Mouse (Mus musculus) limb, embryonic 12.5 days (tissue): ENCODE results near the gene Pgap3. TPM values are rescaled to one million over a fixed set of nuclear protein-coding genes. Genes with fewer than 3 reads are reported as not detected.

Experiments
- ATAC-seq: fragments of 200-750 bp; cut with Nextera tagmentation; 2 replicates; pipeline ENCODE4 v1.8.0; 2017; ENCODE audit warnings: low read depth, moderate TSS enrichment; ENCODE audit not compliant: insufficient number of reproducible peaks, insufficient read depth, low FRiP score, low TSS enrichment
- H3K27ac ChIP-seq: fragments of 300-500 bp; sonication (generic); 2 replicates; pipeline ENCODE4 v1.5.1; 2016; ENCODE audit warnings: mild to moderate bottlenecking, moderate library complexity
- H3K27me3 ChIP-seq: fragments of 300-500 bp; sonication (generic); 2 replicates; pipeline ENCODE4 v1.6.1; 2016; ENCODE audit warnings: mild to moderate bottlenecking, moderate library complexity
- H3K36me3 ChIP-seq: fragments of 300-500 bp; sonication (generic); 2 replicates; pipeline ENCODE4 v1.6.1; 2016; ENCODE audit warnings: mild to moderate bottlenecking, moderate library complexity
- H3K4me1 ChIP-seq: fragments of 300-500 bp; sonication (generic); replicated peaks from 2 replicates; pipeline ENCODE4 v1.6.1; 2016
- H3K4me2 ChIP-seq: fragments of 300-500 bp; sonication (generic); 2 replicates; pipeline ENCODE4 v1.6.1; 2016; ENCODE audit warnings: mild to moderate bottlenecking, moderate library complexity
- H3K4me3 ChIP-seq: fragments of 300-500 bp; sonication (generic); replicated peaks from 2 replicates; pipeline ENCODE4 v1.5.1; 2016; ENCODE audit warnings: mild to moderate bottlenecking
- H3K9ac ChIP-seq: fragments of 300-500 bp; sonication (generic); replicated peaks from 2 replicates; pipeline ENCODE4 v1.6.1; 2016; ENCODE audit warnings: mild to moderate bottlenecking, moderate library complexity
- H3K9me3 ChIP-seq: fragments of 300-500 bp; sonication (generic); 2 replicates; pipeline ENCODE4 v1.6.1; 2016; ENCODE audit warnings: mild to moderate bottlenecking, moderate library complexity
- WGBS: fragments of 180-500 bp; shearing (Covaris S2); methylation state at CpG from one replicate; pipeline ENCODE4 v1.1.7; 2016; 5-methylcytosine and 5-hydroxymethylcytosine counted together
- polyA plus RNA-seq: library from polyadenylated mRNA; unstranded; fragments of >200 nt; fragmentation: Nextera tagmentation; extraction: Ambion mirVana; gene quantifications from 2 replicates; pipeline ENCODE4 v1.2.1, GENCODE M21; 2016

Gene Pgap3
- polyA plus RNA-seq, 1 experiment from 2014 or later, result 7.9 TPM

DNA sequence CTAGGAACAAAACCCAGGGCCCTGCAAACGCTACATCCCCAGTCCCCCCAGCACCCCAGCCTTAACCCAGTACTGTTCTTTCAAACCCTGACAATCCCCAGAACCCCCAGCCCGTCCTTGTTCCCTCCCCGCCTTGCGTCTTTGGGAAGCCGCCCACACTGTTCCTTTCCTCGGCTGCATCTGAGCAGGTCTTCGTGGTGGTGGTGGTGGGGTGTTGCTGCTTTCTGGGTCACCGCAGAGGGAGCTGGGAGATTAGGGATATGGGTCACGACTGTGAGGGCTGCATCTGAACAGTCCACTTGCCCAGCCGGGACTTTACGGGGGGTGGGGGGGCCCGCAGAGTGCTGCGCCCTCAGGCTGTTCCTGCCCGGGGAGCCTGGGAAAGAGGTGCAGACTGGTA, 45.8 kb downstream of the Pgap3 start:
- no peaks in the 10 kb centered on the region for H3K9me3 ChIP-seq
- peaks cover 35% of the 10 kb centered on the region for H3K4me1 ChIP-seq
- no peaks in the 10 kb centered on the region for H3K36me3 ChIP-seq
- 62% methylated on average over 14 of the region's 14 CpGs for WGBS
- H3K9ac ChIP-seq, result no peak overlapping the region
- no peak overlapping the region for H3K27ac ChIP-seq
- H3K4me3 ChIP-seq, result no peak overlapping the region
- H3K27me3 ChIP-seq, result peaks cover 55% of the 10 kb centered on the region
- no peak for ATAC-seq
- no peak overlapping the region for H3K4me2 ChIP-seq

DNA sequence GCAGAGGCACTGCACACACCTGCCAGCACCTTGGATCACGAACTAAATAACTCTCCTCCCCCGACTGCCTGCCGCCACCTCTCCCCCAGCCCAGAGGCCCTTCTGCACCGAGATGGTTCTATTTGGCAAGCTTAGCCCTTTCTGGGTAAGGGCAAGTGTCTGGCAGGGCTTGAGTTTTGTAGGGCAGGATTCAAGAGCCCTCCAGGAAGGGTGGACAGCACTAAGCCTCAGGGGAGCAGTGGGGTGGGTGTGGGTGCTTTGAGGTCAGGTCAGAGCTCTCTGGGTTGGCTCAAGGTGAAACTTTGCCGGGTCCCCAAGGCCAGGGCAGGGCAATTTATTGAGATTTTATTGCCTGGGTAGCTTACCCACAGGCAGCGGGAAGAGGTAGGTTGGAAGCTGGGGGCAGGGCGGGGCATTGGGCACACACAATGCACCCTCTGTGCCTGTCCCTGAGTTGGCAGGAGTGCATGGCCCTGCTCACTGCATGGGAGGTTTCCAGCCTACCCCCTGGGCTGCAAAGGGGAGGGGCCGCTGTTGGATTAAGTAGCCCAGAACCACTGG, 46.6 kb downstream of the Pgap3 start:
- ATAC-seq, result no peak
- no peak overlapping the region for H3K4me3 ChIP-seq
- H3K36me3 ChIP-seq, result no peaks in the 10 kb centered on the region
- 33% methylated on average over 8 of the region's 8 CpGs for WGBS
- H3K4me1 ChIP-seq, result peaks cover 32% of the 10 kb centered on the region
- peaks cover 62% of the 10 kb centered on the region for H3K27me3 ChIP-seq
- no peak overlapping the region for H3K4me2 ChIP-seq
- no peaks in the 10 kb centered on the region for H3K9me3 ChIP-seq
- H3K27ac ChIP-seq, result no peak overlapping the region
- H3K9ac ChIP-seq, result no peak overlapping the region

DNA sequence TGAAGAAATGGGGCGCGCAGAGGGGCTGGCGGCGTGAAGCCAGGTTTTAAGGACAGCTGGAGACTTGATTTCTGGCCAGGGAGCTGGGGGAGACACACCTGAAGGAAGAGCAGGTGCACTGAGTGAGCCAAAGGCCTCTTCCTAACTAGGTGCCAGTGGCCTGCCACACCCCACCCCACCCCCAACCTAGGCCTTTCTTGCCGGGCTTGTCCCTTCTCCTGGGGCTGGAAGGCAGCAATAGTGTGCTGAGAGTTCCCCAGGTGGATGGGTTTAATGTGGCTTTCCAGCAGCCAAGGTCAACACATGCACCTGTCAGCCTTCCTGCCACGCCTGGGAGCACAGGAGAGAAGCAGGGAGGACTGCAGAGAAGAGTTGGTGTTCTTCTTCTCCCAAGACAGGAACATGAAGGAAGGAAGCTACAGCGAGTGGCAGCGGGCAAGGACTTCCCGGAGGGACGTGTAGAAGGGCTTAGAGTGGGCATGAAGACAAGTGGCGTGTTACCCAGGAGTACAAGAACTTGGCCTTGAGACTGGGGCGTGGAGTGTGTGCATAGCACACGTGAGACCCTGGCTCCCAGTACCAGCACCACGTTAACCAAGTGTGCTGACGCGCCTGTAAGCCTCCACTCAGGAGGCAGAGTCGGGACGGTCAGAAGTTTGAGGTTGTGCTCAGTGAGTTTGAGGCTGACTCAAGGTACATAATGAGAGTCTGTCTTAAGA, 47.9 kb downstream of the Pgap3 start:
- peaks cover 75% of the 10 kb centered on the region for H3K27me3 ChIP-seq
- no peaks in the 10 kb centered on the region for H3K9me3 ChIP-seq
- H3K4me2 ChIP-seq, result no peak overlapping the region
- ATAC-seq, result no peak
- H3K4me1 ChIP-seq, result peaks cover 40% of the 10 kb centered on the region
- no peak overlapping the region for H3K27ac ChIP-seq
- no peaks in the 10 kb centered on the region for H3K36me3 ChIP-seq
- H3K4me3 ChIP-seq, result no peak overlapping the region
- 75% methylated on average over 18 of the region's 18 CpGs for WGBS
- no peak overlapping the region for H3K9ac ChIP-seq

DNA sequence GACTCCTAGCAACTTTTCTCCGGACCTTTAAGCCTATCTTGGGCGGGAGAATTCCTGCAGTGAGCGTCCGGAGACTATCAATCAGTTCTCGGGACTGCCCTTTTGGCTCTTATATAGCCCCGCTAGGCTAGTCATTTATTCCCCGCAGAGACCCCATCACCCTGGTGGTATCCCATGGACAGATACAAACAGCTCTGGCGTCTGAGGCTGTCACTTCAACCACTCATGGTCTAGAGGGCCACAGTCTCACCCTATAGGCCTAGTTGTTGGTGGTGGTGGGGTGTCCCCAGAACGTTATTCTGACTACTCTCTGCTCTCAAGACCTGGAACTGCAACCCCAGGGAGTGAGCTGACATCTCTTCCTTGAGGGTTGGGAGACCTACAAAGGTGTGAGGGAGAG, 51.0 kb downstream of the Pgap3 start:
- 1% methylated on average over 9 of the region's 9 CpGs for WGBS
- Histone ChIP-seq H3K9me3 (no peaks in the 10 kb centered on the region), H3K4me2 (peak overlapping the region; percentile 85), H3K9ac (no peak overlapping the region), H3K36me3 (no peaks in the 10 kb centered on the region), H3K27ac (no peak overlapping the region), H3K4me3 (peak overlapping the region; percentile 47), H3K4me1 (peaks cover 23% of the 10 kb centered on the region), H3K27me3 (peaks cover 97% of the 10 kb centered on the region)
- ATAC-seq, result no peak

DNA sequence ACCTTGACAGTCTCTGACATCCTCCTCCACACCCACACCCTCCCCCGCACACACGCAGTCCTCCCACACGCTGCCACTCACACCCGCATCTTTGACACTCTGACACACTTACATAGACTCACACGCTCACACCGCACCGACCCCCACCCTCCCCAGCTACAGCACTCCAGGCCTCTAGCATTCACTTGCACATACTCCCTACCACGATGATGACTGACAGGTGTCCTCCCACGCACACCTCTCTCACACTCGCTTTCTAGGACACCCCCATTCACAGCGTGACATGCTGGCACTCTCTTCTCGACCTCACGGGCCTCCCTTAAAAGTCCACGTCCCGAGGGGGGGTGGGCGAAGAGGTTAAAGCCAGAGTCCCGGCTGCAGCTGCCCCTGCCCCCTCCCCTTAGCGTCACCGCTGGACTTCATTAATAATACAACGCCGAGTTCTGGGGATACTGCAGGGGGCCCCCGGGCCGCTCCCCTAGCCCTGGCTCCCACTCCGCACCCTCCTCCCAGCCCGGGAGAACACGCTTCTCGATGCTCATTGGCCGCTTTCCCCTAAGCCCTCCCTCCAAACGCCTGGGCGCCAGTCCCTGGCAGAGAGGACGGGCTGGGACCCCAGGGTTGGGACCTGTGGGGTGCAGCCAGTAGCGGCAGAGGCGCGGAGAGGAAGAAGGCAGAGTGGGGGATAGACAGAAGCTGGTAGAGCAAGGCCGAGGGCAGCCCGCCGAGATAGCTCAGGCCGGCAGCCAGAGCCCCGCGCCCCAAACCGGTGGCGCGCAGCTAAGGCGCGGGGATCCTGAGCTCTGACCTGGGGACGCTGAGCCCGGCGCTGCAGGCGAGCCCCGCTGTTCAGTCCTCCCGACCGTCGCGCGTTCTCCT, 52.0 kb downstream of the Pgap3 start, which contains the start of gene Ppp1r1b:
Gene Ppp1r1b, plus strand, starts transcription at position 322 of the 879 bp plus-strand sequence.
- WGBS, result under 1% methylated on average over 55 of the region's 55 CpGs
- Histone ChIP-seq H3K36me3 (no peaks in the 10 kb centered on the region), H3K4me2 (peak within 1 kb of the TSS; percentile 85), H3K27ac (no peak within 1 kb of the TSS), H3K9ac (peak within 1 kb of the TSS; percentile 54), H3K4me3 (peak within 1 kb of the TSS; percentile 47), H3K4me1 (peaks cover 16% of the 10 kb centered on the region), H3K9me3 (no peaks in the 10 kb centered on the region), H3K27me3 (peaks cover 97% of the 10 kb centered on the region)
- ATAC-seq, result peak; percentile 44; the same call in 1 of the 2 replicates

- no peak overlapping the region for H3K9ac ChIP-seq
- peaks cover 16% of the 10 kb centered on the region for H3K4me1 ChIP-seq
- WGBS, result 7% methylated on average over 11 of the region's 12 CpGs
- peaks cover 93% of the 10 kb centered on the region for H3K27me3 ChIP-seq
- H3K36me3 ChIP-seq, result no peaks in the 10 kb centered on the region
- H3K4me3 ChIP-seq, result peak overlapping the region; percentile 47; the same call in 1 of the 2 replicates
- no peak overlapping the region for H3K27ac ChIP-seq
- H3K4me2 ChIP-seq, result peak overlapping the region; percentile 85
- ATAC-seq, result no peak
- no peaks in the 10 kb centered on the region for H3K9me3 ChIP-seq
Observed at GRCm38 (mm10) chr11:98347385-98348082, 52.8 kb downstream of the Pgap3 start.

DNA sequence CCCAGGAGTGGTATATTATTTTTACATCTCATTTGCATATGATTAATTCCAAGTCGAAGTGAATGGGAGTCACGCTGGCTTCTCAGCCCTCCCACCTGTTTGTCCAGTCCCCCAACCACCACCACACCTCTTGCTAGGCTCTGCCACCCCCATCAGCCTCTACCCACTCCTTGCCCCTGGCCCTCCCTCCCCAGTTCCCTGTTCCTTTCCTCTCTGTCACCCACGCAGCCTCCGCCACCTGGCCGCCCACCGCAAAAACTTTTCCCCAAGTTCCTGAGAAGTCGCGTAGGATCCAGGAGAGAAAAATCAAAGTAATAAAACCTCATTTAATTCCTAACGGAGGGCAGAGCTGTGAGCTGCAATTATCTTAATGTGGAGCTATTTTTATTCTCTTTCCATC, 54.1 kb downstream of the Pgap3 start:
- Histone ChIP-seq H3K9me3 (no peaks in the 10 kb centered on the region), H3K27ac (no peak overlapping the region), H3K4me3 (no peak overlapping the region), H3K27me3 (peaks cover 93% of the 10 kb centered on the region), H3K9ac (no peak overlapping the region), H3K36me3 (no peaks in the 10 kb centered on the region), H3K4me1 (peaks cover 25% of the 10 kb centered on the region), H3K4me2 (no peak overlapping the region)
- ATAC-seq, result no peak
- 10% methylated on average over 9 of the region's 9 CpGs for WGBS

- Histone ChIP-seq H3K9ac (no peak overlapping the region), H3K36me3 (no peaks in the 10 kb centered on the region), H3K27ac (no peak overlapping the region), H3K4me3 (0 out of 2 replicates have a peak overlapping the region, but pooled peaks have one; percentile 15), H3K4me1 (peaks cover 25% of the 10 kb centered on the region), H3K9me3 (no peaks in the 10 kb centered on the region), H3K27me3 (peaks cover 91% of the 10 kb centered on the region), H3K4me2 (peak overlapping the region; percentile 41)
- ATAC-seq, result no peak
- 1% methylated on average over 14 of the region's 14 CpGs for WGBS
Observed at GRCm38 (mm10) chr11:98345253-98345652, 55.0 kb downstream of the Pgap3 start.

DNA sequence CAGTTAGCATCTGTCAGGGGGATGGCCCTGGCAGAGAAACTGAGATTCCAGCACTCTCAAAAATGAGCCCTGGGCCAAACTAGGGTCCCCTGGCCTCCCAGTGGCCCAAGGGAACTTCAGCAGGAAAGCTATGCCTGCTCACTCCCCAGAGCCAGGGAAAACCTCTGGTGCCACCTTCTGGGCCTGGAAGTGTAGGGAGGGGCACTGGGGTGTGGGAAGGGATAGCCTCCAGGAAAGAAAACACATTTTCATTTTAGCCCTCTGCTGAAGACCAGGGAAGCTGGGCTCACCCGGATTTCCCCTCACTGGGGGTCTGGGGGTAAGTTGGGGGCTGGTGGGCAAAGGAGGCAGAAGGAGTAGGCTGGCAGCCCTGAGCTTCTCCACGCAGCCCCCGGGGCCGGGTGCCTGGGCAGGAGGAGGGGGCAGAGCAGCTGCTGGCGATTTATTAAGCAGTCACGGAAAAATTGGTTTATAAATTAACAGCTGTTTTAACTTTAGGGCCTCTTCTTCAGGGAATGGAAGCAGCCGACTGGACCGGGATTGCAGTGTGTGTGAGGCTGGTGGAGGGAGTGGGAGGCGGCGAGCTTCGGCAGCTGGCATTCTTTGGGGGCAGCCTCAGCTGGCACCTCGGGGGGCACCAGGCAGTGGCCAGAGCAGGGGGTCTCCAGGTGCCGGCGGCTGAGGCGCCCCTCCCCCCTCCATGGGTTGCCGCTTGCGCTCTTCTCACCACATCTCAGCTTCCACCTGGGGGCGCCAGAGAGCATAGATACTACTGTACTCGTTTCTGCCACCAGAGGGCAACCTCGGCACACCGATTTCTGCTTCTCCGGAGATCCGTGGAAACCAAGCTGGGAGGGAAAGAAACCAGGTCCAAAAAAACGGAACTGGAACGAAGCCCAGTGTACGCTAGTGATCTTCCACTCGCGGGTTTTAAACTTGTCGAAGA, 58.0 kb downstream of the Pgap3 start:
- Histone ChIP-seq H3K4me3 (peak overlapping the region; percentile 26), H3K9ac (no peak overlapping the region), H3K27ac (no peak overlapping the region), H3K4me2 (peak overlapping the region; percentile 56), H3K9me3 (no peaks in the 10 kb centered on the region), H3K36me3 (no peaks in the 10 kb centered on the region), H3K4me1 (peaks cover 27% of the 10 kb centered on the region), H3K27me3 (peaks cover 91% of the 10 kb centered on the region)
- ATAC-seq, result peak; percentile 48
- WGBS, result 2% methylated on average over 29 of the region's 29 CpGs

DNA sequence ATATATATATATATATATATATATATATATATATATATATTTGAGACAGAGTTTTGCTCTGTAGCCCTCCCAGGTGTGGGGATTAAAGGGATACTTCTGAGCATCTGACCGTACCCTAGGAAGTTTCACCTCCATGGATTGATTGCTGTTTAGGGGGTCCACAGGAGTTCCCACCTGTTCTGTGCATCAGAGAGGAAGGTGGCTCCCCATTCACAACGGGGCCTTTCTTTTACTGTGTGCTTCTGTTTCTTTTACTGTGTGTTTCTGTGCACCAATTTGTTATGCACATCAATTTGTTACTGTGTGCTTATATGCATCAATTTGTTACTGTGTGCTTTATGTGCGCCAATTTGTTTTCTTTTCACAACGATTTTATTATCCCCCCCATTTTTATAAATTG, 59.1 kb downstream of the Pgap3 start:
- Histone ChIP-seq H3K27ac (no peak overlapping the region), H3K9me3 (no peaks in the 10 kb centered on the region), H3K27me3 (peaks cover 91% of the 10 kb centered on the region), H3K4me1 (peaks cover 27% of the 10 kb centered on the region), H3K4me2 (no peak overlapping the region), H3K9ac (no peak overlapping the region), H3K4me3 (no peak overlapping the region), H3K36me3 (no peaks in the 10 kb centered on the region)
- 50% methylated on average over 4 of the region's 4 CpGs for WGBS
- ATAC-seq, result no peak
